Mouse (Mus musculus): ENCODE measurements around the gene Cenpp. TPM values are rescaled to one million over a fixed set of nuclear protein-coding genes. Genes with fewer than 3 reads are reported as not detected.

Cenpp gene
- polyA plus RNA-seq, 1 experiment from 2014 or later = 9.6 TPM

DNA sequence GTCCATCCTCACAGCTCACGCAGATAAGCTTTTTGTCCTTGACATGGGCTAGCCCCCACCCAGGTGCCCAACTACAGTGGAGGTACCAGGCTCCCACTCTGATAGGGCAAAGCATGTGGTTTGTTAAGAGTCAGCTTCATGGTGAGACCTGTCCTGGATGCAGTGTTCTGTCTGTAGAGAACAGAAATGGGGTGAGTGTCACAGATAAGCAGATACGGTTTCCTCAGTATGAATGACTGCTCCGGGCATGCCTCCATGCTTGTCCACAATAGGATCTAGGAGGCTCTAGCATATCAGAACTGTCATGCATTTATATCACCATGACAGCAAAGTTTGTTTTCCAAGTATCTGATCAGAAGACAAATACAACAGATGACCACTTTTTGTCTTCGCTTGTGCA, 186.7 kb downstream of the Cenpp start:
- no peak for ATAC-seq (ENCODE audit: low FRiP score, low TSS enrichment)
- Histone ChIP-seq H3K9ac (replicated peaks; ENCODE audit: low read length) (no peak overlapping the region), H3K36me3 (ENCODE audit: control insufficient read depth, insufficient read depth, low read length) (peaks cover 32% of the 10 kb centered on the region), H3K4me1 (ENCODE audit: control insufficient read depth, insufficient read depth, low read length) (no peaks in the 10 kb centered on the region), H3K27ac (replicated peaks; ENCODE audit: low read depth, low read length) (no peak overlapping the region), H3K9me3 (ENCODE audit: control insufficient read depth, low read length) (no peaks in the 10 kb centered on the region), H3K4me2 (ENCODE audit: low read length) (no peak overlapping the region), H3K4me3 (replicated peaks; ENCODE audit: low read depth, low read length) (no peak overlapping the region), H3K27me3 (ENCODE audit: control insufficient read depth, insufficient read depth, low read length) (no peaks in the 10 kb centered on the region)
- no peak for DNase-seq
- 94% methylated on average over 4 of the region's 4 CpGs for WGBS

DNA sequence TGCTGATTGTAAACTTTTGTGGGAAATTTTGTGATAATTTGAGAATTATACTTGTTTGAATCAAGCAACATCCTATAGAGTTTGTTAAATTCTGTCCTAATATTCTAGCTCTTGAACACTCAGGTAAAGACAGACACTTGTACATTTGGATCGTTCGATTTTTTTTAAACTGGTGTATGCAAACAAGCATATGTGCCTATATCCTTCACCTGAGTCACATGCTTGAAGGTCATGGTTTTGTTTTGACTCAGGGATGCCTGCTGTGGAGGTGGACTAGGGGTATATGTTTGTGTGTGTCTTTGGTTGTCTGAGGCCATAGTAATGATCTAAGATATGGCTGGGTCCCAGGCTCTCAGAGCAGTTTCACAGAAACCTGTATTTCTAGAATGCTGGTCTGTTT, 189.7 kb downstream of the Cenpp start:
- Histone ChIP-seq H3K36me3 (ENCODE audit: control insufficient read depth, insufficient read depth, low read length) (peaks cover 55% of the 10 kb centered on the region), H3K4me3 (replicated peaks; ENCODE audit: low read depth, low read length) (no peak overlapping the region), H3K27me3 (ENCODE audit: control insufficient read depth, insufficient read depth, low read length) (no peaks in the 10 kb centered on the region), H3K27ac (replicated peaks; ENCODE audit: low read depth, low read length) (no peak overlapping the region), H3K9ac (replicated peaks; ENCODE audit: low read length) (no peak overlapping the region), H3K4me1 (ENCODE audit: control insufficient read depth, insufficient read depth, low read length) (no peaks in the 10 kb centered on the region), H3K9me3 (ENCODE audit: control insufficient read depth, low read length) (no peaks in the 10 kb centered on the region), H3K4me2 (ENCODE audit: low read length) (no peak overlapping the region)
- DNase-seq = no peak
- 95% methylated on average over 2 of the region's 2 CpGs for WGBS
- no peak for ATAC-seq (ENCODE audit: low FRiP score, low TSS enrichment)

DNA sequence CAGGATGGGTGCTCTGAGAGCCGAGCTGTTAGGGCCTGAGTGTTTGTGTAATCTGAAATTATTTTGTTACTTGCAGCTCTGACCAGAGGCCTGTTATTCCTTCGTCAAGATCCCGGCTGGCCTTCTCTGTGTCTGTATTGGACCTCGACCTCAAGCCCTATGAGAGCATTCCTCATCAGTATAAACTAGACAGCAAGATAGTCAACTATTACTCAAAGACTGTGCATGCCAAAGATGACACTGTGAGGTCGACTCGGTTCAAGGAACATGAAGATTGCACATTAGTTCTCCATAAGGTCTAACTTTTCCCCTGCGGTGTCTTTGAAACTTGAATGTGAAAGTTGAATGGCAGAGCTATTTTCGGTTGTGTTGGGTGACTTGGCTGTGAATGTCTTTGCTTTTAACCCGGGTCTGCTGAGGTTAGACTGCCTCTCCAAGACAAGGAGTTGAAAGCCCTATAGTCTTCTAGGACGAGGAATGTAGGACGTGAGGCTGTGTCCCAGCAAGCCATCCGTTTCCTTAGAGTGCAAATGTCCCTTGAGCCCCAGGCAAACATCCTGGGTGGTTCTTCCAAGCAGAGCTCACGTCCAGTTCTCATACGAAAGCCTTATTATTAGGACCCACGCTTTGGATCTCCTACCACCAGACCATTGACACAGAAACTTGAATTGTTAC, 191.0 kb downstream of the Cenpp start:
- DNase-seq (no peak), ATAC-seq (ENCODE audit: low FRiP score, low TSS enrichment) (no peak)
- Histone ChIP-seq H3K4me2 (ENCODE audit: low read length) (no peak overlapping the region), H3K27ac (replicated peaks; ENCODE audit: low read depth, low read length) (no peak overlapping the region), H3K4me3 (replicated peaks; ENCODE audit: low read depth, low read length) (no peak overlapping the region), H3K36me3 (ENCODE audit: control insufficient read depth, insufficient read depth, low read length) (peaks cover 55% of the 10 kb centered on the region), H3K9me3 (ENCODE audit: control insufficient read depth, low read length) (no peaks in the 10 kb centered on the region), H3K9ac (replicated peaks; ENCODE audit: low read length) (no peak overlapping the region), H3K27me3 (ENCODE audit: control insufficient read depth, insufficient read depth, low read length) (no peaks in the 10 kb centered on the region), H3K4me1 (ENCODE audit: control insufficient read depth, insufficient read depth, low read length) (no peaks in the 10 kb centered on the region)
- 85% methylated on average over 15 of the region's 15 CpGs for WGBS

DNA sequence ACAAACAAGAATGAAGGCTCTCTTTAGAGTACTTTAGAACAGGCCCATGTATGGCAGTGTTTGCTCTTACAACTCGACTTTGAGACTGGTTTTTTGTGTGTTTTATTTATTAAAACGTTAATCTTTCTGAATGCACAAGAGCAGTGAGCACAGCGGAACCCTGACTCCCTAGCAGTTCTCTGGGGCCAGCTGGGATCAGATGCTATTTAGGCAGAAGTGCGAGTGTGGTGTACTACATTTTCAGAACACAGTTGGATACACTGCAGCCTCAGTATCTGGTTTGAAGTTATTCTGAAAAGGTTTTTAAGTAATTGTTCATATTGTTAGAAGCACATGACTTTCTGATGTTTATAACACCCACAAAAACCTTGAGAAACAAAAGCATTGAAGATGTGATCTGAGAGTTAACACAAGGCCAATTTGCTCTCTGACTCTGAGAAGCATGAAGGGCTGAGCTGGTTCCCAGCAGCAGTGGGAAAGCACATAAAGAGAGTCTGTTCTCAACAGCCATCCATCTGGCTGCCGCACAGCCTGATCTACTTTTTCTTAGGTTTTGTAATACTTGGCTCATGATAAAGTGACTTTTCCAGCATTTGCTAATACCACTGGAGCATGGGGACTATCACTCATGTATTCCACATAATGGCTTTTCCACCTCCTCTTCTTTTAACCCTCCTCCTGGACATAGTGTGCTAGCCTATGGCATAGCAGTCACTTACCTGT, 191.7 kb downstream of the Cenpp start:
- no peak overlapping the region for H3K4me2 ChIP-seq (ENCODE audit: low read length)
- H3K27me3 ChIP-seq (ENCODE audit: control insufficient read depth, insufficient read depth, low read length) = no peaks in the 10 kb centered on the region
- H3K4me1 ChIP-seq (ENCODE audit: control insufficient read depth, insufficient read depth, low read length) = no peaks in the 10 kb centered on the region
- no peak for ATAC-seq (ENCODE audit: low FRiP score, low TSS enrichment)
- no peak overlapping the region for H3K27ac ChIP-seq (replicated peaks; ENCODE audit: low read depth, low read length)
- H3K36me3 ChIP-seq (ENCODE audit: control insufficient read depth, insufficient read depth, low read length) = peaks cover 55% of the 10 kb centered on the region
- no peak for DNase-seq
- no peak overlapping the region for H3K4me3 ChIP-seq (replicated peaks; ENCODE audit: low read depth, low read length)
- H3K9ac ChIP-seq (replicated peaks; ENCODE audit: low read length) = no peak overlapping the region
- H3K9me3 ChIP-seq (ENCODE audit: control insufficient read depth, low read length) = no peaks in the 10 kb centered on the region
- WGBS = 85% methylated on average over 5 of the region's 5 CpGs

DNA sequence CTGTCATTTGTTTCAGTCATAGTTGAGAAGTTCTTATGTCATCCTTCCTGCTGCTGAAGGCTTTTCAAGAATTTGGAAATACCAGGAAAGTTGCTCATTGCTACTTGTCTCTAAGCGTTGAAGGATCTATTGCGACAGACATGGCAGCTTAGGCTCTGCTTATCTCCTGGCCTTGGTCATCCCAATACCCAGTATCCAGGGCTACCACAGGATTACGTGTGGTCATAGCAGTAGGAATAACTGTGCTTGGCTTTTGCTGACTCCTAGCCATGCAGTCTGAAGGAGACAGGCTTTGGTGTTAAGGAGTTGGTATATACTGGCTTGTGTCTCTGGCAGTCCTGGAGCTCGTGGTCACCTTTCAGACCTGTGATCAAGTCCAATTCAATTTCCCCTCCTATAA, 192.3 kb downstream of the Cenpp start:
- Histone ChIP-seq H3K9me3 (ENCODE audit: control insufficient read depth, low read length) (no peaks in the 10 kb centered on the region), H3K4me2 (ENCODE audit: low read length) (no peak overlapping the region), H3K4me1 (ENCODE audit: control insufficient read depth, insufficient read depth, low read length) (no peaks in the 10 kb centered on the region), H3K27ac (replicated peaks; ENCODE audit: low read depth, low read length) (no peak overlapping the region), H3K27me3 (ENCODE audit: control insufficient read depth, insufficient read depth, low read length) (no peaks in the 10 kb centered on the region), H3K4me3 (replicated peaks; ENCODE audit: low read depth, low read length) (no peak overlapping the region), H3K36me3 (ENCODE audit: control insufficient read depth, insufficient read depth, low read length) (peaks cover 55% of the 10 kb centered on the region), H3K9ac (replicated peaks; ENCODE audit: low read length) (no peak overlapping the region)
- ATAC-seq (ENCODE audit: low FRiP score, low TSS enrichment) = no peak
- DNase-seq = no peak
- 93% methylated on average over 4 of the region's 4 CpGs for WGBS

DNA sequence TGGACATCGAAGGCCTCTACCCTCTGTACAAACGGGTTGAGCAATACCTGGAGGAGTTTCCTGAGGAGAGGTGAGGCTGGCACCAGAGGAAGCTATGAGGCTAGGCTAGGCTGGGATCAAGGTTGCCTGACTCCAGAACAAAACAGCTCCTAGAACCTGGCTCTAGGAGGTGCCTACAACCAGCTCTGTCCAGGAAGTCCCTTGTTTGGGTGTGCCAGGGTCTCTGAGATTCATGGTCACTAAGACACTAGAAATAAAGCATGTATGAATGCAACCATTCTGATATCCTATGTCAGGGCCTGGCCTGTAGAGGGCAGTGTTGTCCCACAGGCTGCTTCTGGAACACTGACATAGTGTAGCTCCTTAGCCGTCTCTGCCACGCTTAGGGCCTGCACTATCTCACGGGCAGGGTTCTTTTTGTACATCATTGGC, 203.3 kb downstream of the Cenpp start:
- Histone ChIP-seq H3K36me3 (ENCODE audit: control insufficient read depth, insufficient read depth, low read length) (peaks cover 53% of the 10 kb centered on the region), H3K4me1 (ENCODE audit: control insufficient read depth, insufficient read depth, low read length) (no peaks in the 10 kb centered on the region), H3K27ac (replicated peaks; ENCODE audit: low read depth, low read length) (no peak overlapping the region), H3K9me3 (ENCODE audit: control insufficient read depth, low read length) (no peaks in the 10 kb centered on the region), H3K4me2 (ENCODE audit: low read length) (no peak overlapping the region), H3K9ac (replicated peaks; ENCODE audit: low read length) (no peak overlapping the region), H3K27me3 (ENCODE audit: control insufficient read depth, insufficient read depth, low read length) (no peaks in the 10 kb centered on the region), H3K4me3 (replicated peaks; ENCODE audit: low read depth, low read length) (no peak overlapping the region)
- ATAC-seq (ENCODE audit: low FRiP score, low TSS enrichment) (peak; percentile 67; the same call in 1 of the 2 replicates), DNase-seq (peak; percentile 90)
- WGBS = 40% methylated on average over 5 of the region's 5 CpGs

DNA sequence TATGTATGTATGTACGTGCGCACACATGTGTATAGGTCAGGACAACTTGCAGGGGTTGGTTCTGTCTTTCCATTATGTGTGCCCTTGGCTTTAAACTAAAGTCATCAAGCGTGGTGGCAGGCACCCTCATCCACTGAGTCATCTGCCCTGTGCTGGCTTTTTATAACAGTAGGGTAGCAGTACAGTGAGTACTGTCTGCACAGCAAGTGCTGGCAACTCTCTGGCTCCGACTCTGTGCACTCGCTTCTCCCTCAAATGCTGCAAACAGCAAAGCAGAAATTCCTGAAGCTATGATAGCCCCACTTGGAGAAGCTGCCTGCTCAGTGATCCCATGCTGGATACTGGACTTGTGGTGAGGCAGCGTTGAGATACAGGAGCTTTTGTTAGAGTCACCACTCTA, 208.1 kb downstream of the Cenpp start:
- no peaks in the 10 kb centered on the region for H3K4me1 ChIP-seq (ENCODE audit: control insufficient read depth, insufficient read depth, low read length)
- 95% methylated on average over 6 of the region's 6 CpGs for WGBS

DNA sequence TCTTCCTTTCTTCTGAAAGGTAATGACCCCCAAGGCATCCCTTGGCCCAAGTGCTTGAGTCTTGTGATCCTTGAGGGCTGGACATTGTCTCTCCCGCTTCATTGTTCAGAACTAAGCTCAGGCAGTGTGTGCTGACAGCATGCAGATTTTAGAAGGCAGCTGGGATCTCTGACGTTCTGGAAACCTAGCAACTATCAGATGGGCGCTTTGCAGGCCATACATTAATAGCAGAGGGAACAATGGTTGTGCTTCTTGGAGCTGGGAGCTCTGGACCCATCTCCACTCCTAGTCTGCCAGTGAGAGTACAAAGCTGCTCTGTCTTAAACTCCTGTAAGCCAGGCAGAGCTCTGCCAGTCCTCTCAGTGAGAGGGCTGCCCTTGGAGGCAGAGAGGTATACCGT, 216.4 kb downstream of the Cenpp start:
- no peaks in the 10 kb centered on the region for H3K9me3 ChIP-seq (ENCODE audit: control insufficient read depth, low read length)
- H3K4me3 ChIP-seq (replicated peaks; ENCODE audit: low read depth, low read length) = no peak overlapping the region
- no peaks in the 10 kb centered on the region for H3K27me3 ChIP-seq (ENCODE audit: control insufficient read depth, insufficient read depth, low read length)
- no peak overlapping the region for H3K4me2 ChIP-seq (ENCODE audit: low read length)
- no peak overlapping the region for H3K9ac ChIP-seq (replicated peaks; ENCODE audit: low read length)
- no peak overlapping the region for H3K27ac ChIP-seq (replicated peaks; ENCODE audit: low read depth, low read length)
- 80% methylated on average over 4 of the region's 4 CpGs for WGBS
- no peaks in the 10 kb centered on the region for H3K4me1 ChIP-seq (ENCODE audit: control insufficient read depth, insufficient read depth, low read length)
- peaks cover 60% of the 10 kb centered on the region for H3K36me3 ChIP-seq (ENCODE audit: control insufficient read depth, insufficient read depth, low read length)
- no peak for DNase-seq
- ATAC-seq (ENCODE audit: low FRiP score, low TSS enrichment) = no peak

More for the DNA sequence above, 208.1 kb downstream of the Cenpp start:
- no peak overlapping the region for H3K4me3 ChIP-seq (replicated peaks; ENCODE audit: low read depth, low read length)
- H3K27ac ChIP-seq (replicated peaks; ENCODE audit: low read depth, low read length) = no peak overlapping the region
- no peaks in the 10 kb centered on the region for H3K27me3 ChIP-seq (ENCODE audit: control insufficient read depth, insufficient read depth, low read length)
- no peak for ATAC-seq (ENCODE audit: low FRiP score, low TSS enrichment)
- H3K9me3 ChIP-seq (ENCODE audit: control insufficient read depth, low read length) = no peaks in the 10 kb centered on the region
- no peak for DNase-seq
- H3K9ac ChIP-seq (replicated peaks; ENCODE audit: low read length) = no peak overlapping the region
- no peak overlapping the region for H3K4me2 ChIP-seq (ENCODE audit: low read length)
- peaks cover 45% of the 10 kb centered on the region for H3K36me3 ChIP-seq (ENCODE audit: control insufficient read depth, insufficient read depth, low read length)

DNA sequence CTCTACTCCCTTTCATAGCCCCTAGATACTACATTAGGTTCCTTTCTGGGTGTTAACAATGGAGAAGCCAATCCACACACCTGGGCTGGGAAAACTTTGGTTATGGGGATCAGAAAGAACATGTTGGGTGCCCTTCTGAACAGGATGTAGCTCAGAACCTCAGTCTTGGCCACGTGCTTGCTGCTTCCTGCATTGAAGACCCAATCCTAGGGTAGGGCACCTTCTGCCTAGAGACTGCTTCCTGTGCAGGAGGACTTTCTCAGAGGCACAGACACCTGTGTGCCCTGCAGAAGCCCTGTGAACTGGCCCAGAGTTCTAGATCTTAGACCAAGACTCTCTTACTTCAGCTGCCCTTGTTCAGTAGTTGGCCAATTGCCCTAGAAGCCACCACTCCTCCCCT, 216.8 kb downstream of the Cenpp start:
- no peak overlapping the region for H3K4me2 ChIP-seq (ENCODE audit: low read length)
- peaks cover 60% of the 10 kb centered on the region for H3K36me3 ChIP-seq (ENCODE audit: control insufficient read depth, insufficient read depth, low read length)
- 96% methylated on average over 1 of the region's 1 CpGs for WGBS
- ATAC-seq (ENCODE audit: low FRiP score, low TSS enrichment) = no peak
- H3K9me3 ChIP-seq (ENCODE audit: control insufficient read depth, low read length) = no peaks in the 10 kb centered on the region
- no peaks in the 10 kb centered on the region for H3K4me1 ChIP-seq (ENCODE audit: control insufficient read depth, insufficient read depth, low read length)
- no peak overlapping the region for H3K27ac ChIP-seq (replicated peaks; ENCODE audit: low read depth, low read length)
- no peak overlapping the region for H3K9ac ChIP-seq (replicated peaks; ENCODE audit: low read length)
- H3K27me3 ChIP-seq (ENCODE audit: control insufficient read depth, insufficient read depth, low read length) = no peaks in the 10 kb centered on the region
- DNase-seq = no peak
- no peak overlapping the region for H3K4me3 ChIP-seq (replicated peaks; ENCODE audit: low read depth, low read length)
